Mouse (Mus musculus) B cell, adult 2 months (primary cell): ENCODE measurements around the gene Aff3.

Experiments used
- DNase-seq, 2 experiments: peaks; one replicate each; pipeline ENCODE4 v3.0.0; 2022

Gene Aff3

GRCm38 (mm10) chr1:38130715-38131483 is 533.9 kb downstream of the Aff3 start:
- no peak for DNase-seq

DNA sequence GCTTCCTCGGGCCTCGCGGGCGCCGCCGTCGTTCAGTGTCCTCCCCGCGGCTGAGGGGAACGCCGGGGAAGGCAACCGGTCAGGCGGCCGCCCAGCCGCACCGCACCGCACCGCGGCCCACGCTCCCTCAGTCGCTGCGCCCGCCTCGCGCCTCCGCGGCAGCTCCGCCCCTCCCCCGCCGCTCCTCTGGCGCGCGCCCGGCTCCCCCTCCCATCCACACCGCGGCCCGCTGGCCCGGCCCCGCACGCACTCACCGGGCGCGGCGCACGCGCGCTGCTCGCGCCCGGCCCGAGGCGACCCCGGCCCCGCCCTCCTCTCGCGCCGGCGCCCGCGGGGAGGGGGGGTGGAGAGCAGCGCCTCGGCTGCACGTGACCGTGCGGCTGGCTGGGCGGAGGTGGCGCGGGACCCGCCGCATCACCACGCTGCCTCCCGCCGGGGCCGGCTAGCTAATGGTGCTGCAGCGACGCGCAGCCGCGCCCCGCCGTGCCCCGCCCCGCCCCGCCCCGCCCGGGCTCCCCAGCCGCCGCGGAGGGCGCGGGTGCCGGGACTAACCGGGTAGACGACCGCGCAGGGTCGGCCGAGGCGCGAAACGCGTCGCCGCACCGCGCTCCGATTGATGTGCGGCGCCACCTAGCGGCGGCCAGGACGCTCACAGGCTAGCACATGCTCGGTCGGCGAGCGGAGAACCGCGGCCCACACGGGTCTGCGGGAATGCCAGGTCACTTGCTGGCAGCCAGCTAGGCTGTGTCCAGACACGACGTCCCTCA is 535.1 kb downstream of the Aff3 start, which contains the start of gene Rev1:
Gene Rev1 (minus strand): TSS at position 301 of the 767 bp plus-strand sequence.
- peak; percentile 90 to 93 for DNase-seq

DNA sequence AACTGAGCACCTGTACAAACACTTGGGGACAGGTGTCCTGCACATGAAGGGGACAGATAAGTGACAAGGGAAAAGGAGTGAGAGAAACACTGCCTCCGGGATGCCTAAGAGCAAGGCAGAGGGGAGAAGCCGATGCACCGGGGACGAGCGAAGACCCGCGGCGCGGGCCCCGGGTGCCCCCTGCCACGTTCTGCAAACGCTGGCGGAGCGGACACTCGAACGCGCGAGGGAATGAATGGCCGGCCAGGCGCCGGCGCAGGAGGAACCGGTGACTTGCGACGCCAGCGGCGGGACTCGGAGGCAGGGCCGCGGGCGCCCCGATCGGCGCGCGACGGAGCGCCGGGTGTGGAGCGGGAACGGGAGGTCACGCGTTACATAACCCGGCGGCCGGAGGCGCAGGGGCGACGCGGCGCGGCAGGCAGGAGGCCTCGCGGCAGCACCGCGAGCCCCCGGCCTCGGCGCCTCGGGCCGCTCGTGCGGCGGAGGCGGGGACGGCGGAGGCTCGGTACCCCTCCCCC is 535.8 kb downstream of the Aff3 start:
- DNase-seq = peak; percentile 55 to 63
